Mouse (Mus musculus) cerebellum, adult 9-10 months (tissue): ENCODE measurements at regions not wholly inside any gene's neighbourhood (a gene's known extent, or its start where the extent isn't known, plus 50 kb on each side); places are given as distances from the start of the nearest gene placed in this dataset.

Experiments
- DNase-seq: peaks from one replicate; pipeline ENCODE4 v3.0.0; 2022

GRCm38 (mm10) chr11:111155023-111155422 lies 89.1 kb downstream of the Kcnj2 start:
- no peak for DNase-seq

- no peak for DNase-seq
Observed at GRCm38 (mm10) chr11:111155747-111156146, 89.8 kb downstream of the Kcnj2 start.

- no peak for DNase-seq
Observed at GRCm38 (mm10) chr11:111159299-111159698, 93.3 kb downstream of the Kcnj2 start.

GRCm38 (mm10) chr11:111164907-111165306 lies 98.9 kb downstream of the Kcnj2 start:
- DNase-seq = no peak

GRCm38 (mm10) chr11:111170174-111170800 lies 104.3 kb downstream of the Kcnj2 start:
- DNase-seq = no peak

GRCm38 (mm10) chr11:111173525-111173924 lies 107.6 kb downstream of the Kcnj2 start:
- no peak for DNase-seq

GRCm38 (mm10) chr11:111175566-111175965 lies 109.6 kb downstream of the Kcnj2 start:
- no peak for DNase-seq

GRCm38 (mm10) chr11:111177516-111177915 lies 111.6 kb downstream of the Kcnj2 start:
- no peak for DNase-seq

- no peak for DNase-seq
Observed at GRCm38 (mm10) chr11:111197422-111197821, 131.5 kb downstream of the Kcnj2 start.

- DNase-seq = no peak
Observed at GRCm38 (mm10) chr11:111200512-111200911, 134.5 kb downstream of the Kcnj2 start.

- DNase-seq = no peak
Observed at GRCm38 (mm10) chr11:111202780-111203179, 136.8 kb downstream of the Kcnj2 start.

- DNase-seq = no peak
Observed at GRCm38 (mm10) chr11:111210565-111210964, 144.6 kb downstream of the Kcnj2 start.

- DNase-seq = no peak
Observed at GRCm38 (mm10) chr11:111212038-111212701, 146.2 kb downstream of the Kcnj2 start.

GRCm38 (mm10) chr11:111212702-111213328 lies 146.9 kb downstream of the Kcnj2 start:
- no peak for DNase-seq

GRCm38 (mm10) chr11:111215006-111215405 lies 149.0 kb downstream of the Kcnj2 start:
- no peak for DNase-seq

- no peak for DNase-seq
Observed at GRCm38 (mm10) chr11:111223834-111224233, 157.9 kb downstream of the Kcnj2 start.

GRCm38 (mm10) chr11:111227305-111227704 lies 161.3 kb downstream of the Kcnj2 start:
- DNase-seq = no peak

- DNase-seq = no peak
Observed at GRCm38 (mm10) chr11:111236741-111237140, 170.8 kb downstream of the Kcnj2 start.

GRCm38 (mm10) chr11:111239784-111240183 lies 173.8 kb downstream of the Kcnj2 start:
- DNase-seq = no peak

GRCm38 (mm10) chr11:111252226-111252625 lies 186.3 kb downstream of the Kcnj2 start:
- DNase-seq = no peak

- DNase-seq = no peak
Observed at GRCm38 (mm10) chr11:111256596-111256995, 190.6 kb downstream of the Kcnj2 start.

- DNase-seq = no peak
Observed at GRCm38 (mm10) chr11:111260691-111261383, 194.9 kb downstream of the Kcnj2 start.

- DNase-seq = no peak
Observed at GRCm38 (mm10) chr11:111273651-111274050, 207.7 kb downstream of the Kcnj2 start.

- no peak for DNase-seq
Observed at GRCm38 (mm10) chr11:111280769-111281168, 214.8 kb downstream of the Kcnj2 start.
